Mouse (Mus musculus) heart, embryonic 16.5 days (tissue): ENCODE data around the gene Zfp668. TPM values are rescaled to one million over a fixed set of nuclear protein-coding genes. Genes with fewer than 3 reads are reported as not detected.
"Not testable (repeated sequence)": the region's sequence is repeated elsewhere in the genome, so short reads cannot be mapped to it uniquely, and the experiment has no call there.

ENCODE experiments used
- ATAC-seq: fragments of 200-750 bp; cut with Nextera tagmentation; replicated peaks from 2 replicates; pipeline ENCODE4 v1.8.0; 2017; ENCODE audit warnings: moderate number of reproducible peaks; ENCODE audit not compliant: insufficient read depth, low FRiP score; ENCODE audit errors: extremely low read depth
- H3K27ac ChIP-seq: fragments of 300-500 bp; sonication (generic); 2 replicates; pipeline ENCODE4 v1.5.1; 2014; ENCODE audit warnings: mild to moderate bottlenecking, low read length, control low read depth, moderate library complexity
- H3K27me3 ChIP-seq: fragments of 300-500 bp; sonication (generic); 2 replicates; pipeline ENCODE4 v1.6.1; 2014; ENCODE audit warnings: low read length, mixed read lengths; ENCODE audit not compliant: control insufficient read depth, insufficient read depth
- H3K36me3 ChIP-seq: fragments of 300-500 bp; sonication (generic); 2 replicates; pipeline ENCODE4 v1.6.1; 2014; ENCODE audit not compliant: control insufficient read depth, insufficient read depth
- H3K4me1 ChIP-seq: fragments of 300-500 bp; sonication (generic); 2 replicates; pipeline ENCODE4 v1.6.1; 2014; ENCODE audit warnings: low read length, mixed read lengths; ENCODE audit not compliant: control insufficient read depth, insufficient read depth
- H3K4me2 ChIP-seq: fragments of 300-500 bp; sonication (generic); 2 replicates; pipeline ENCODE4 v1.6.1; 2014; ENCODE audit warnings: low read depth, mild to moderate bottlenecking, control low read depth, low read length
- H3K4me3 ChIP-seq: fragments of 300-500 bp; sonication (generic); 2 replicates; pipeline ENCODE4 v1.5.1; 2014; ENCODE audit warnings: mild to moderate bottlenecking, control low read depth, low read length
- H3K9ac ChIP-seq: fragments of 300-500 bp; sonication (generic); 2 replicates; pipeline ENCODE4 v1.6.1; 2014; ENCODE audit warnings: low read length, control low read depth
- H3K9me3 ChIP-seq: fragments of 300-500 bp; sonication (generic); replicated peaks from 2 replicates; pipeline ENCODE4 v1.6.1; 2016; ENCODE audit warnings: low read length; ENCODE audit not compliant: control insufficient read depth
- WGBS: fragments of 180-500 bp; shearing (Covaris S2); extraction: QIAGEN DNeasy Blood & Tissue Kit; methylation state at CpG from one replicate; pipeline ENCODE4 v1.1.7; 2014; 5-methylcytosine and 5-hydroxymethylcytosine counted together
- polyA plus RNA-seq: library from polyadenylated mRNA; unstranded; fragments of >200 nt; fragmentation: Nextera tagmentation; extraction: Ambion mirVana; gene quantifications from 2 replicates; pipeline ENCODE4 v1.2.1, GENCODE M21; 2015

The Zfp668 gene
- polyA plus RNA-seq, 1 experiment from 2014 or later = 10.4 TPM

- no peak for ATAC-seq
- H3K27ac ChIP-seq = no peak overlapping the region
- 77% methylated on average over 7 of the region's 7 CpGs for WGBS
- peaks cover 8% of the 10 kb centered on the region for H3K4me1 ChIP-seq
- H3K4me3 ChIP-seq = no peak overlapping the region
- H3K9ac ChIP-seq = no peak overlapping the region
- no peaks in the 10 kb centered on the region for H3K27me3 ChIP-seq
- H3K36me3 ChIP-seq = 0 out of 2 replicates have a peak, but pooled peaks cover 5% of the 10 kb centered on the region
- no peak overlapping the region for H3K4me2 ChIP-seq
- no peaks in the 10 kb centered on the region for H3K9me3 ChIP-seq
These were observed 20.9 kb upstream of the Zfp668 start for GRCm38 (mm10) chr7:127897542-127897941.

DNA sequence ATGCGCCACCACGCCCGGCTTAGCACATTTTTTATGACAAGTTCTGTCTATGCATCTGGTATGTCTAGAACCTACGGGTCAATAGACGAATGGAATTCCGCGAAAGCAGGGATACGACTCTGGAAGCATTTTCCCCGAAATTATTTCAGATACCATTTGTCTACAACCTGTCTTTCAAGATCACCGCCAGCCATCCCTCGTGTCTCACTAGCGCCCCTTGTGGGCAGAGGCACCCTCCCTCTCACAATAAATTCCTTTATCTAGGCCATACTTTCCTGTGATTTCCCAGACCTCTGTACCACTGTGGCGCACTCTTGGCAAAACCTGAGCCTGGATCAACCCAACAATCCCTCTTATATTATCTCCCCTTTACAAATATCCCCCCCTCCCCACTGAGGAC is 19.8 kb upstream of the Zfp668 start:
- no peak for ATAC-seq
- H3K36me3 ChIP-seq = 0 out of 2 replicates have a peak, but pooled peaks cover 5% of the 10 kb centered on the region
- H3K4me1 ChIP-seq = peaks cover 8% of the 10 kb centered on the region
- 55% methylated on average over 13 of the region's 13 CpGs for WGBS
- H3K9me3 ChIP-seq = no peaks in the 10 kb centered on the region
- no peaks in the 10 kb centered on the region for H3K27me3 ChIP-seq
- H3K4me2 ChIP-seq = no peak overlapping the region
- H3K9ac ChIP-seq = no peak overlapping the region
- no peak overlapping the region for H3K4me3 ChIP-seq
- no peak overlapping the region for H3K27ac ChIP-seq

DNA sequence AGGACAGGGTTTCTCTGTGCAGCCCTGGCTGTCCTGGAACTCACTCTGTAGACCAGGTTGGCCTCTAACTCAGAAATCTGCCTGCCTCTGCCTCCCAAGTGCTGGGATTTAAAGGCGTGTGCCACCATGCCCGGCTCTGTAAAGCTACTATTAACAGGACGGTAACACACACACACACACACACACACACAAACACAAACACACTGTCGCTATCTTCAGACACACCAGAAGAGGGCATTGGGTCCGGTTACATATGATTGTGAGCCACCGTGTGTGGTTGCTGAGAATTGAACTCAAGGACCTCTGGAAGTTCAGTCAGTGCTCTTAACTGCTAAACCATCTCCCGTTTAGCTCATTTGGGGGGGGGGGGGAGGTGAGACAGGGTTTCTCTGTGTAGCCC is 19.3 kb upstream of the Zfp668 start:
- H3K9ac ChIP-seq, H3K36me3 ChIP-seq, ATAC-seq, H3K27me3 ChIP-seq, H3K4me1 ChIP-seq, H3K9me3 ChIP-seq, H3K27ac ChIP-seq: not testable (repeated sequence)
- 59% methylated on average over 7 of the region's 7 CpGs for WGBS
- Histone ChIP-seq H3K4me3 (peak overlapping the region; percentile 77), H3K4me2 (peak overlapping the region; percentile 92)

DNA sequence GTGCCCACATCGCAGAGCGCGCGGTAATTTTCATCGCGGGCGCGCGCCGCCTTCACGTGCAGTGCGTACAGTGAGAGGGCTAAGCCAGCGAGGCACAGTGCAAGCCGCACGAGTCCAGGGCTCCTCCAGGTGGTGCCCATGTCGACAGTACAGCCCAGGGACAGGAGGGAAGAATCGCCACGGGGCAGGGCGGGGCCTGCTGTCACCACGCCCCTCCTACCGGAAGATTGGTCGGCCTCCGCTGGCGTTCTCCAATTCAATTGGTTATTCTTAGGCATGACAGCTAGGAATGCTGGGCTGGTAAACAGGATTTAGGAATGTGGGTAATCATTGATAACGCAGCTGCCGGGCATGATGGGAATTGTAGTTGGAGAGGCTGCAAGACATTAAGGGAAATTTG is 18.8 kb upstream of the Zfp668 start, which contains the start of the genes Gm21974 and Vkorc1:
Gene Gm21974 (minus strand): TSS at position 13 of the 400 bp plus-strand sequence.
Gene Vkorc1 (minus strand): TSS at position 176 of the 400 bp plus-strand sequence.
- peaks cover 8% of the 10 kb centered on the region for H3K4me1 ChIP-seq
- peak within 1 kb of the TSS; percentile 81 for H3K27ac ChIP-seq
- no peaks in the 10 kb centered on the region for H3K9me3 ChIP-seq
- no peaks in the 10 kb centered on the region for H3K27me3 ChIP-seq
- peak within 1 kb of the TSS; percentile 92 for H3K4me2 ChIP-seq
- ATAC-seq = peak; percentile 98
- peak within 1 kb of the TSS; percentile 77 for H3K4me3 ChIP-seq
- H3K36me3 ChIP-seq = 0 out of 2 replicates have a peak, but pooled peaks cover 5% of the 10 kb centered on the region
- WGBS = under 1% methylated on average over 26 of the region's 26 CpGs
- H3K9ac ChIP-seq = peak within 1 kb of the TSS; percentile 81

- Histone ChIP-seq H3K9ac (peak overlapping the region; percentile 81), H3K4me2 (peak overlapping the region; percentile 92), H3K4me3 (peak overlapping the region; percentile 77), H3K9me3 (no peaks in the 10 kb centered on the region), H3K27ac (no peak overlapping the region), H3K4me1 (peaks cover 8% of the 10 kb centered on the region), H3K27me3 (no peaks in the 10 kb centered on the region), H3K36me3 (0 out of 2 replicates have a peak, but pooled peaks cover 5% of the 10 kb centered on the region)
- no peak for ATAC-seq
- 68% methylated on average over 5 of the region's 5 CpGs for WGBS
These were observed 17.9 kb upstream of the Zfp668 start for GRCm38 (mm10) chr7:127894480-127894879.

GRCm38 (mm10) chr7:127890798-127891197 is 14.2 kb upstream of the Zfp668 start, which contains the start of gene Prss53:
Gene Prss53 (minus strand): TSS chr7:127890970.
- no peaks in the 10 kb centered on the region for H3K9me3 ChIP-seq
- H3K27me3 ChIP-seq = no peaks in the 10 kb centered on the region
- H3K27ac ChIP-seq = no peak within 1 kb of the TSS
- no peak within 1 kb of the TSS for H3K4me2 ChIP-seq
- 36% methylated on average over 4 of the region's 4 CpGs for WGBS
- no peak within 1 kb of the TSS for H3K4me3 ChIP-seq
- peaks cover 13% of the 10 kb centered on the region for H3K36me3 ChIP-seq
- ATAC-seq = no peak
- peaks cover 8% of the 10 kb centered on the region for H3K4me1 ChIP-seq
- no peak within 1 kb of the TSS for H3K9ac ChIP-seq

- no peak overlapping the region for H3K27ac ChIP-seq
- no peak overlapping the region for H3K4me3 ChIP-seq
- H3K9me3 ChIP-seq = no peaks in the 10 kb centered on the region
- H3K4me2 ChIP-seq = no peak overlapping the region
- H3K4me1 ChIP-seq = peaks cover 5% of the 10 kb centered on the region
- H3K9ac ChIP-seq = no peak overlapping the region
- WGBS = 64% methylated on average over 3 of the region's 3 CpGs
- no peaks in the 10 kb centered on the region for H3K27me3 ChIP-seq
- ATAC-seq = no peak
- H3K36me3 ChIP-seq = peaks cover 30% of the 10 kb centered on the region
These were observed 12.2 kb upstream of the Zfp668 start for GRCm38 (mm10) chr7:127888821-127889220.

DNA sequence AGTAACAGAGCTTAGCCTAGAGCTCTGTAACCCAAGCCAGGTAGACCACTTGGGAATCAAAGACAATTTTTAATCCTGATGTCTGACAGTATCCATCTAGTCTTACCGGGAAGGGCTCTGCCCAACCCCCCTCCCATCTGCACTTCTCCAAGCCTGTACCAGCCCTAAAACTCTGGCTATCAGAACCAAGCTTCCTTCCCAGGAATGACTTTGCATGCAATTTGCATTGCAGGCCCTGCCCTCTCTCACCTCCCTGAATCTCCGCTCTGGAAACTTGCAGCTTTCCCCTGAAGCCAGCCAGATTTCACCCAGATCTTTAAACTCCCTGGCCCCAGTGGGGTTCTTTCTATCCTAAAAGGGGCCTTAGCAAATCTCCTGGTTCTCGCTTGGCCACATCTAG is 11.2 kb upstream of the Zfp668 start:
- no peaks in the 10 kb centered on the region for H3K27me3 ChIP-seq
- H3K4me2 ChIP-seq = no peak overlapping the region
- peaks cover 36% of the 10 kb centered on the region for H3K36me3 ChIP-seq
- no peaks in the 10 kb centered on the region for H3K9me3 ChIP-seq
- no peak overlapping the region for H3K27ac ChIP-seq
- H3K4me3 ChIP-seq = no peak overlapping the region
- 78% methylated on average over 3 of the region's 3 CpGs for WGBS
- no peak overlapping the region for H3K9ac ChIP-seq
- ATAC-seq = no peak
- peaks cover 11% of the 10 kb centered on the region for H3K4me1 ChIP-seq

DNA sequence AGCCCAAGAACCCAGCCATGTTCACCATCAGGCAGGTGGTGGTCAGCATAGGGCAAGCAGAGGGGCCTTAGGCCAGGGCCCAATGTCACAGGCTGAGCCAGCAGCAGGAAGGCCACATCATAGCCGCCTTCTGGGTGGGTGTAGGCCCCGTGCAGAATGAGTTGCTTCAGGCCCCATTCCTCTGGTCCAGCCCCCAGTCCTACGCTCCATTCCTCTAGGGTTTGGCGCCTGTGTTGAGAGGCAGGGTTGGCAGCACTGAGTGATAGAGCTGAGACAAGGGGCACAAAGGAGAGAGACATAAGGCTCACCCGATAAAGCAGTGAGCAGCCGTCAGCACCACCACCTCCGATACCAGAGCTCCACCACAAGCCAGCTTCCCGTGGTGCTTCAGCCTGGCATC is 10.6 kb upstream of the Zfp668 start:
- 75% methylated on average over 8 of the region's 8 CpGs for WGBS
- Histone ChIP-seq H3K9ac (no peak overlapping the region), H3K36me3 (peaks cover 38% of the 10 kb centered on the region), H3K4me2 (no peak overlapping the region), H3K27ac (no peak overlapping the region), H3K4me1 (peaks cover 11% of the 10 kb centered on the region), H3K4me3 (no peak overlapping the region), H3K27me3 (no peaks in the 10 kb centered on the region), H3K9me3 (no peaks in the 10 kb centered on the region)
- no peak for ATAC-seq
